Mouse (Mus musculus) lung, embryonic 15.5 days (tissue): ENCODE results near the gene Pum2. TPM values are rescaled to one million over a fixed set of nuclear protein-coding genes. Genes with fewer than 3 reads are reported as not detected.

Experiments used
- polyA plus RNA-seq: library from polyadenylated mRNA; unstranded; fragments of >200 nt; fragmentation: Nextera tagmentation; extraction: Ambion mirVana; gene quantifications from 2 replicates; pipeline ENCODE4 v1.2.1, GENCODE M21; 2015

Gene Pum2
- polyA plus RNA-seq, 1 experiment from 2014 or later, result 42.5 TPM

Other genes starting within 250 kb of the Pum2 start
- gene Rhob, start 174.1 kb upstream of the Pum2 start, polyA plus RNA-seq, result 49.4 and 52.1 TPM in 2 replicates
- not detected in 2 replicates for gene Slc7a15, start 75.1 kb upstream of the Pum2 start, polyA plus RNA-seq
- 139 and 142 TPM in 2 replicates for gene Sdc1, start 97.2 kb downstream of the Pum2 start, polyA plus RNA-seq
- gene Laptm4a, start 247.5 kb downstream of the Pum2 start, polyA plus RNA-seq, result 335 and 336 TPM in 2 replicates